Mouse (Mus musculus): Measurements from ENCODE around the gene Gm8439.

The Gm8439 gene

GRCm38 (mm10) chr4:120612304-120613080 lies 23.9 kb downstream of the Gm8439 start:
- no peak for DNase-seq (ENCODE audit: low spot score in 2 of 2)

GRCm38 (mm10) chr4:120613691-120614329 lies 25.3 kb downstream of the Gm8439 start:
- DNase-seq (ENCODE audit: low spot score in 2 of 2), result peak; percentile 39 to 49

GRCm38 (mm10) chr4:120614644-120615043 lies 26.1 kb downstream of the Gm8439 start:
- DNase-seq (ENCODE audit: low spot score in 2 of 2), result no peak

- peak in 1 of 2 experiments; percentile 25 for DNase-seq (ENCODE audit: low spot score in 2 of 2)
Observed at GRCm38 (mm10) chr4:120615528-120616081, 27.1 kb downstream of the Gm8439 start.

DNA sequence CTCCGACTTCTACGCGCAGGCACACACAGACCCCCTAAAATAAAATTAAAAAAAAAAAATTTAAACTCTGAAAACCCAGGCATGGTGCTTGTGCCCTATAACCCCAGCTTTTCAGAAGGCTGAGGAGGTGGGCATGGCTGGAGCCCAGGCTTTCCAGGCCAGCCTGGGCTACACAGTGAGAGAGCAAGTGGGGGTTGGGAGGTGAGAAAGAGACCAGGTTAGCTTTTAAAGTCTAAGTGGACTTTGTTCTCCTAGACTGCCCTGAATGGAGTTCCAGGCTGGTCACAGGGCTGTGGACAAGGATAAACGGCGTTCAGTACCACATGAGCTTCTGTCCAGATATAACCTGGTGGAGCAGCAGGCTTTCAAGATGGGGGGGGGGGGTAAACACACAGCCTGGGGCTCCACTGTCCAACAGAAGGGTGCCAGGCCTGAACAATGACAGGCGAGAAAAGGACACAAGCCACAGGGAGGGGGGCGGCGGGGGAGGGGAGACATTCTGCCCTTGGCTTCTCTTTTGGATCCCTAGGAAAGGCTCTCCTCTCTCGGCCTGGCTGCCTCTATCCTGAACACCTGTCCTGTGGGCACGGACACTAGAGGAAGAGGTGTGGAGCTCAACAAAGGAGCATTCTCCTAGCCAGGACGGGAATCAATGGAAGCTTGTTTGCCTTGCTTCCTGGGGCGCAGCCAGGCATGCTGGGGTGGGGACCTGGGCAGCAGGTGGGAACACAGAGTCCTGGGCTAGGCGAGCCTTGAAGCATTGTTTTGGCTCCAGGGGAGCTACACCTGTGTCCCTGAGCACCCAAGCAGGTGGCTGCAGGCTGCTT lies 27.9 kb downstream of the Gm8439 start:
- no peak for DNase-seq (ENCODE audit: low spot score in 2 of 2)

DNA sequence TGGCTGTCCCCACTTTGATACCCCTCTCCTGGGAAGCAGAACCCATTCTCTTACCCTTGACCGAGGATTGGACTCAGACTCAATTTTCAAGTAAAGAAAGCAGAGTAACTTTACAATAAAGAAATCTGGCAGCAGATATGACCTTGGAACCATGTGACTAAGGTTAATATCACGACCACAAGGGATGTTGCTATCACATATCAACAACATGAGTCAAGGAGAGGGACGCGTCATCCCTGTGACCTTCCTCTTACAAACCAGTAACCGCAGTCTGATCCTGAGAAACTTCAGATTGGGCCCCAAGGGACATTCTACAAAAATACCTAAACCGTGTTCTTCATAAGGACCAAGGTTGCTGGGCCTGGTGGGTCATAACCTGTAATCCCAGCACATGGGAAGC lies 39.2 kb downstream of the Gm8439 start:
- no peak for DNase-seq (ENCODE audit: low spot score in 2 of 2)

DNA sequence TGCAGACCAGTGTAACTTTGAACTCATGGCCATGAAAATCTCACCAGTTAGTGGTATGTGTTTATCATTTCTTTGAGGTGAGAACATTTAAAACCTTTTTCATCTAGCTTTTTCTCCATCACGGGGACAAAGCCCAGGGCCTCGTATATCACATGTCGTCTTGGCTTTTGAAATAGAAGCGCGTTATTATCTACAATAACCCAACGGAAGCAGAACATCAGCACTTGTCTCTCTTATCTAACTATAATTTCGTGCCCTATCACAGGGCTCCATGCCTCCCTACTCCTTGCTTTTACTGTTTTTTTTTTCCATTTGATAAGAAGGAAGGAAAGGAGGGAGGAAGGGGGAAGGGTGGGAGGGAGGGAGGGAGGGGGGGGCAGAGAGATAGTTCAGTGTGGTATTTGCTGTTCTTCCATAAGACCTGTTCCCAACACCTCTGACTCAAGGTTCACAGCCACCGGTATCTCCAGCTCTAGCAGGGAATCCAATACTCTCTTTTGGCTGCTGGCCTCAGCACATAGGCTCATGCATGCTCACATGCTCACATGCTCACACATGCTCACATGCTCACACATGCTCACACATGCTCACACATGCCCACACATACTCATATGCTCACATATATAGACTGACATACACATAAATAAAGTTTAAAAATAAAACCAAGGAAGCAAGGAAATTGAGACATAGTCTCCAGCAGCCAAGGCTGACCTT lies 41.8 kb downstream of the Gm8439 start:
- no peak for DNase-seq (ENCODE audit: low spot score in 2 of 2)

- DNase-seq (ENCODE audit: low spot score in 2 of 2), result no peak
Observed at GRCm38 (mm10) chr4:120631828-120632227, 43.3 kb downstream of the Gm8439 start.

- no peak for DNase-seq (ENCODE audit: low spot score in 2 of 2)
Observed at GRCm38 (mm10) chr4:120635351-120635750, 46.8 kb downstream of the Gm8439 start.

GRCm38 (mm10) chr4:120641946-120642345 lies 53.4 kb downstream of the Gm8439 start:
- no peak for DNase-seq (ENCODE audit: low spot score in 2 of 2)

GRCm38 (mm10) chr4:120643899-120644298 lies 55.4 kb downstream of the Gm8439 start:
- DNase-seq (ENCODE audit: low spot score in 2 of 2), result no peak

DNA sequence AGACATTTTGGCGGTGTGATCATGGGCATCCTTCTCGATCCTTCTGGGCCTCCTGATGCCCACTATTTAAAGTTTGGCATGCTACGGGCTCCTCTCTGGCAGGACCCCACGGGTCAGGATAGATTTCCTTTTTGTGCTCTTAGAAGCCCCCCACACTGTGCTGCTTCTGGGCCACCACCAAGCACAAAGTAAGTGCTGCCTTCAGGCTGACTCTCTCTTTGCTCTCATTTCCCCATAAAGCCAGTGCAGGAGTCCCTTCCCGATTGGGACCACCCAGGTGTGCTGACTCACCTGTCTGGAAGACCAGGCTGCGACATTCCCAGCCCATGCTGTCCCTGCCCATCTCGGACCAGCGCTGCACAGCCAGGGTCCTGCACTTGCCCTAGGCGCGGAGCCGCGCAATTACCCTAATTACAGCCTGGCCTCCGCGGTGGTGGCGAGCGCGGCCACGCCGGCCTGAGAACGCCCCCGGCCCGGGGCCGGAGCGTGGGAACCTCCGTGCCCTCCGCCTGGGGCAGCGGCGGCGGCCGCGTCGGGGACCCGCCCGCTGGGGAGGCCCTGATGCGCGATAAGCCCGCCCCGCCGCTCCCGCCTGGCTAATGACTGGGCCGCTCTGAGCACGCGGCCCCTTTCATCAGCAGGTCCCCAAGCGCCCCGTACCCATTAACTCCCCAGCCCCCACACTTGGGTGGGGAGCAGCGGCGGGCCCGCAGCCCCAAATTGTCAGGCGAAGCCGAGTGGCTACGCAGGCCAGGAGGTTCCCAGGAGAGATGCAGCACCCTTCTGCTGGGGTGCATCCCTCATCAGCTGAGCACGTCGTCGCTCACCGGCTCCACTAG lies 61.0 kb downstream of the Gm8439 start:
- DNase-seq (ENCODE audit: low spot score in 2 of 2), result peak; percentile 27 to 52

DNA sequence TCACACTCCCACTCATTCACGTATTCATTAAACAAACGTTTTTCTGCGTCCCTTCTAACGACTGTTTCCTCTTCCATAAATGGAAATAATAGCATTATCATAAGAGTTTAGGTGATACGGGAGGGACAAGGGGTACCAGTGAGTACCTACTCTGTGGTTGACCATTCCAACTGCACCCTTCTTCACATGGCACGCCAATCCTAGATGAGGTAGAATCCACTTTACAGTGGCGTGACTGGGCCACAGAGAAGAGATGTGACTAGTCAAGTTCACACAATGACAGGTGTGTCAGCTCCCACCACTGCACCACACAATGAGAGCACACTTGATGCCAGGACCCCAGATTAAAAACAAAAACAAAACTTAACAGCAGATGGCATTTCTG lies 61.7 kb downstream of the Gm8439 start:
- DNase-seq (ENCODE audit: low spot score in 2 of 2), result no peak

GRCm38 (mm10) chr4:120655898-120656297 lies 67.4 kb downstream of the Gm8439 start:
- DNase-seq (ENCODE audit: low spot score in 2 of 2), result no peak
